In the genomic region with DNA sequence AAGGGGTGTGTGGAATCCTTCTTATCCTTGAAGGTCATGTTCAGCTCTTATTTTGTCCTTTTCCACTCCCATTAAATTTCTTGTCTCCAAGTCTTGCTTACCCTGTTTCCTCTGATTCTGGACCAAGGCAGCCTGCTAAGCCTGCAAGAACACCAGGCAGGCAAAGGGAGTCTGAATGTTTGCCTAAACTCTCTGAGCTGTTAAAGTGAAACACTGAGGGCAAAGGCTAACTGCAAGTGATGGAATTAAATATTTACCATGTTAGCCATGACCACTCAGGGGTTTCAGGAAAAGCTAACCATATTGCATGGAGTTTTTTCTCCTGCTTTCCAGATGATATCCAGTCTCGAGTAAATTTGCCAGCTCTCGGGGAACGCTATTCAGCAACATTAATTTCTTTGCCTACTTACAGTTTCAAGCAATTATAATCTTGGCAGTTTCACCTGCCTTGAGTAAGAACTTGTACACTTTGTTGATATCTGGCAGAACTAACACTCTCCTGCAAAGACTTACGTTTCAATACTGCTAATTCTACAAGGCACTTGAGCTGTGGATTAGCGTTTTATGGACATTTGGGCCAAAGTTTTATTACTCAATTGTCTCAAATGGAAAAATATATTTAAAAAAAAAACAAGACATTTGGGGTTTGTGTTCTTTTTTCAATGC, we compare ENCODE assay signal across 16 mouse cellular contexts.
DNase-seq lines count a peak whose midpoint lies in the region; ATAC-seq and TF ChIP-seq lines count a peak whose summit lies in the region.
"Had no signal": no experiment of that assay in that cellular context is flagged by ENCODE, and none has a peak within 500 bp of the region (broad histone marks: within the 10 kb centered on the region; RNA-seq: fewer than 3 reads in every experiment).

No protein-coding gene starts in this region.

- no peaks in the 10 kb centered on the region for H3K9me3 ChIP-seq in intestine, embryonic 15.5 days
- H3K9me3 ChIP-seq in intestine, postnatal 0 days (ENCODE audit: control insufficient read depth), result no peaks in the 10 kb centered on the region
- H3K9me3 ChIP-seq: forebrain, embryonic 10.5 days; limb, embryonic 15.5 days; neural tube, embryonic 13.5 days had no signal

- H3K9ac ChIP-seq in intestine, embryonic 15.5 days, result no peak overlapping the region
- H3K9ac ChIP-seq in intestine, postnatal 0 days (ENCODE audit: low read depth, low read length), result no peak overlapping the region
- H3K9ac ChIP-seq: limb, embryonic 15.5 days; neural tube, embryonic 13.5 days had no signal

- H3K27ac ChIP-seq in intestine, embryonic 15.5 days, result no peak overlapping the region
- no peak overlapping the region for H3K27ac ChIP-seq in intestine, postnatal 0 days (ENCODE audit: low read depth, low read length)
- H3K27ac ChIP-seq: forebrain, embryonic 10.5 days; limb, embryonic 15.5 days; neural tube, embryonic 13.5 days had no signal

- H3K27me3 ChIP-seq in intestine, embryonic 15.5 days (replicated peaks), result no peaks in the 10 kb centered on the region
- H3K27me3 ChIP-seq in intestine, postnatal 0 days (replicated peaks; ENCODE audit: control insufficient read depth, insufficient read depth, low read length), result no peaks in the 10 kb centered on the region
- H3K27me3 ChIP-seq: limb, embryonic 15.5 days; neural tube, embryonic 13.5 days had no signal

- 35% methylated on average over 5 of the region's 5 CpGs for WGBS in intestine, embryonic 15.5 days
- WGBS in intestine, postnatal 0 days, result 35% methylated on average over 5 of the region's 5 CpGs

- no peaks in the 10 kb centered on the region for H3K36me3 ChIP-seq in intestine, embryonic 15.5 days
- H3K36me3 ChIP-seq in intestine, postnatal 0 days (ENCODE audit: control insufficient read depth, insufficient read depth), result no peaks in the 10 kb centered on the region
- H3K36me3 ChIP-seq: forebrain, embryonic 10.5 days; limb, embryonic 15.5 days; neural tube, embryonic 13.5 days had no signal

- no peak for TF ChIP-seq CTCF in intestine, postnatal 0 days (IDR thresholded peaks at IDR 0.05; ENCODE audit: low read depth)

- no peaks in the 10 kb centered on the region for H3K4me1 ChIP-seq in intestine, embryonic 15.5 days (replicated peaks)
- no peaks in the 10 kb centered on the region for H3K4me1 ChIP-seq in intestine, postnatal 0 days (replicated peaks; ENCODE audit: control insufficient read depth, insufficient read depth, low read length)
- H3K4me1 ChIP-seq: limb, embryonic 15.5 days had no signal

- H3K4me2 ChIP-seq in intestine, embryonic 15.5 days (replicated peaks), result no peak overlapping the region
- no peak overlapping the region for H3K4me2 ChIP-seq in intestine, postnatal 0 days (replicated peaks; ENCODE audit: low read depth)
- H3K4me2 ChIP-seq: limb, embryonic 15.5 days; neural tube, embryonic 13.5 days had no signal

- no peak overlapping the region for H3K4me3 ChIP-seq in intestine, embryonic 15.5 days (replicated peaks)
- no peak overlapping the region for H3K4me3 ChIP-seq in intestine, postnatal 0 days (ENCODE audit: low read depth, low read length)
- H3K4me3 ChIP-seq: forebrain, embryonic 10.5 days; limb, embryonic 15.5 days; neural tube, embryonic 13.5 days had no signal

- intact Hi-C loops in gastrocnemius, postnatal 14 days (cut with DNase I; ENCODE audit: low total_unique reads), result no loop called here

- peak; percentile 49 for DNase-seq in gonadal fat pad, adult 2 months (ENCODE audit: low read depth)
- peak; percentile 51 for DNase-seq in kidney, postnatal 10 days
- peak; percentile 22 for DNase-seq in lung, postnatal 25 days (ENCODE audit: low spot score)
- DNase-seq in gastrocnemius, postnatal 14 days, result no peak
- no peak for DNase-seq in cerebellum, postnatal 14 days
- DNase-seq in heart, postnatal 4 days, result no peak
- DNase-seq: cerebellum, adult 18-20 months; embryo, embryonic 11 days; heart, postnatal 14 days; right cerebral cortex, adult 18-20 months had no signal

- peak; percentile 67 for ATAC-seq in intestine, embryonic 15.5 days
- no peak for ATAC-seq in intestine, postnatal 0 days
- ATAC-seq: midbrain, embryonic 16.5 days had no signal

Comparison
In these comparisons a context has a peak if more than half of its experiments do, and no peak if none do; other contexts are left out.
1. DNase-seq: peak in gonadal fat pad, adult 2 months (single experiment), kidney, postnatal 10 days (single experiment) and lung, postnatal 25 days (single experiment); none in gastrocnemius, postnatal 14 days (single experiment), cerebellum, postnatal 14 days (0 of 2) and heart, postnatal 4 days (single experiment).